Mouse (Mus musculus): ENCODE data around the gene Gpr171. TPM values are rescaled to one million over a fixed set of nuclear protein-coding genes. Genes with fewer than 3 reads are reported as not detected.
"Not testable (repeated sequence)": the region's sequence is repeated elsewhere in the genome, so short reads cannot be mapped to it uniquely, and the experiment has no call there.

Gene Gpr171
- polyA plus RNA-seq, 1 experiment from 2014 or later, result 0.80 TPM

- not testable (repeated sequence) for ATAC-seq (ENCODE audit: insufficient read depth); H3K4me3 ChIP-seq (ENCODE audit: low read depth, low read length); H3K27ac ChIP-seq (ENCODE audit: low read depth); DNase-seq; H3K36me3 ChIP-seq (ENCODE audit: insufficient read depth); H3K27me3 ChIP-seq (ENCODE audit: insufficient read depth, low read length); H3K9me3 ChIP-seq (ENCODE audit: low read depth, low read length); H3K9ac ChIP-seq; H3K4me2 ChIP-seq; H3K4me1 ChIP-seq (ENCODE audit: insufficient read depth)
- peak; percentile 23; the same call in 1 of the 2 replicates for TF ChIP-seq CTCF (IDR thresholded peaks at IDR 0.05; ENCODE audit: low read depth)
- WGBS, result 71% methylated on average over 1 of the region's 1 CpGs
These were observed 32.5 kb downstream of the Gpr171 start for GRCm38 (mm10) chr3:59069071-59069470.

- Histone ChIP-seq H3K36me3 (ENCODE audit: insufficient read depth) (no peaks in the 10 kb centered on the region), H3K9ac (no peak overlapping the region), H3K9me3 (ENCODE audit: low read depth, low read length) (no peaks in the 10 kb centered on the region), H3K4me3 (ENCODE audit: low read depth, low read length) (no peak overlapping the region), H3K27me3 (ENCODE audit: insufficient read depth, low read length) (no peaks in the 10 kb centered on the region), H3K4me2 (no peak overlapping the region), H3K27ac (ENCODE audit: low read depth) (no peak overlapping the region), H3K4me1 (ENCODE audit: insufficient read depth) (no peaks in the 10 kb centered on the region)
- peak; percentile 35 for DNase-seq
- no peak for TF ChIP-seq CTCF (IDR thresholded peaks at IDR 0.05; ENCODE audit: low read depth)
- WGBS, result 45% methylated on average over 8 of the region's 8 CpGs
- ATAC-seq (ENCODE audit: insufficient read depth), result no peak; the same call in 1 of the 2 replicates
These were observed 34.9 kb downstream of the Gpr171 start for GRCm38 (mm10) chr3:59066558-59067294.

GRCm38 (mm10) chr3:59065937-59066336 lies 35.7 kb downstream of the Gpr171 start:
- no peaks in the 10 kb centered on the region for H3K9me3 ChIP-seq (ENCODE audit: low read depth, low read length)
- no peak overlapping the region for H3K4me3 ChIP-seq (ENCODE audit: low read depth, low read length)
- H3K36me3 ChIP-seq (ENCODE audit: insufficient read depth), result no peaks in the 10 kb centered on the region
- H3K9ac ChIP-seq, result no peak overlapping the region
- no peak for ATAC-seq (ENCODE audit: insufficient read depth)
- H3K27me3 ChIP-seq (ENCODE audit: insufficient read depth, low read length), result no peaks in the 10 kb centered on the region
- H3K4me2 ChIP-seq, result no peak overlapping the region
- TF ChIP-seq CTCF (IDR thresholded peaks at IDR 0.05; ENCODE audit: low read depth), result no peak
- 81% methylated on average over 3 of the region's 3 CpGs for WGBS
- H3K27ac ChIP-seq (ENCODE audit: low read depth), result no peak overlapping the region
- no peak for DNase-seq
- no peaks in the 10 kb centered on the region for H3K4me1 ChIP-seq (ENCODE audit: insufficient read depth)

- no peaks in the 10 kb centered on the region for H3K27me3 ChIP-seq (ENCODE audit: insufficient read depth, low read length)
- H3K4me1 ChIP-seq (ENCODE audit: insufficient read depth), result no peaks in the 10 kb centered on the region
- TF ChIP-seq CTCF (IDR thresholded peaks at IDR 0.05; ENCODE audit: low read depth), result no peak
- no peaks in the 10 kb centered on the region for H3K9me3 ChIP-seq (ENCODE audit: low read depth, low read length)
- ATAC-seq (ENCODE audit: insufficient read depth), result no peak
- H3K27ac ChIP-seq (ENCODE audit: low read depth), result no peak overlapping the region
- no peak for DNase-seq
- no peaks in the 10 kb centered on the region for H3K36me3 ChIP-seq (ENCODE audit: insufficient read depth)
- H3K4me2 ChIP-seq, result no peak overlapping the region
- H3K9ac ChIP-seq, result no peak overlapping the region
- H3K4me3 ChIP-seq (ENCODE audit: low read depth, low read length), result no peak overlapping the region
- 86% methylated on average over 4 of the region's 4 CpGs for WGBS
These were observed 38.2 kb downstream of the Gpr171 start for GRCm38 (mm10) chr3:59063431-59063830.

- Histone ChIP-seq H3K4me2 (no peak overlapping the region), H3K27me3 (ENCODE audit: insufficient read depth, low read length) (no peaks in the 10 kb centered on the region), H3K4me3 (ENCODE audit: low read depth, low read length) (no peak overlapping the region), H3K9me3 (ENCODE audit: low read depth, low read length) (no peaks in the 10 kb centered on the region), H3K9ac (no peak overlapping the region), H3K27ac (ENCODE audit: low read depth) (no peak overlapping the region), H3K4me1 (ENCODE audit: insufficient read depth) (no peaks in the 10 kb centered on the region), H3K36me3 (ENCODE audit: insufficient read depth) (no peaks in the 10 kb centered on the region)
- ATAC-seq (ENCODE audit: insufficient read depth), result no peak
- 44% methylated on average over 5 of the region's 5 CpGs for WGBS
- no peak for TF ChIP-seq CTCF (IDR thresholded peaks at IDR 0.05; ENCODE audit: low read depth)
- DNase-seq, result no peak
These were observed 39.5 kb downstream of the Gpr171 start for GRCm38 (mm10) chr3:59062141-59062540.

GRCm38 (mm10) chr3:59060131-59060530 lies 41.5 kb downstream of the Gpr171 start:
- H3K4me1 ChIP-seq (ENCODE audit: insufficient read depth), result no peaks in the 10 kb centered on the region
- TF ChIP-seq CTCF (IDR thresholded peaks at IDR 0.05; ENCODE audit: low read depth), result no peak

GRCm38 (mm10) chr3:59059022-59059541 lies 42.5 kb downstream of the Gpr171 start:
- 1% methylated on average over 7 of the region's 7 CpGs for WGBS
- Histone ChIP-seq H3K27me3 (ENCODE audit: insufficient read depth, low read length) (no peaks in the 10 kb centered on the region), H3K9me3 (ENCODE audit: low read depth, low read length) (no peaks in the 10 kb centered on the region), H3K4me1 (ENCODE audit: insufficient read depth) (no peaks in the 10 kb centered on the region), H3K4me3 (ENCODE audit: low read depth, low read length) (no peak overlapping the region), H3K9ac (no peak overlapping the region), H3K4me2 (peak overlapping the region; percentile 15), H3K27ac (ENCODE audit: low read depth) (no peak overlapping the region), H3K36me3 (ENCODE audit: insufficient read depth) (no peaks in the 10 kb centered on the region)
- DNase-seq (peak; percentile 95), ATAC-seq (ENCODE audit: insufficient read depth) (peak; percentile 89)
- peak; percentile 86 for TF ChIP-seq CTCF (IDR thresholded peaks at IDR 0.05; ENCODE audit: low read depth)

More at GRCm38 (mm10) chr3:59060131-59060530, 41.5 kb downstream of the Gpr171 start:
- 76% methylated on average over 7 of the region's 7 CpGs for WGBS
- Histone ChIP-seq H3K9ac (no peak overlapping the region), H3K9me3 (ENCODE audit: low read depth, low read length) (no peaks in the 10 kb centered on the region), H3K4me3 (ENCODE audit: low read depth, low read length) (no peak overlapping the region), H3K27ac (ENCODE audit: low read depth) (no peak overlapping the region), H3K36me3 (ENCODE audit: insufficient read depth) (no peaks in the 10 kb centered on the region), H3K4me2 (no peak overlapping the region), H3K27me3 (ENCODE audit: insufficient read depth, low read length) (no peaks in the 10 kb centered on the region)
- ATAC-seq (ENCODE audit: insufficient read depth) (no peak), DNase-seq (no peak)

All from lung, embryonic 14.5 days (tissue).